Mouse (Mus musculus) CD4-positive, CD25-positive, alpha-beta regulatory T cell, adult 2 months (primary cell): ENCODE measurements around the gene Ccdc83.

Source experiments
- DNase-seq: peaks from one replicate; pipeline ENCODE4 v3.0.0-alpha.2; 2012; ENCODE audit warnings: low read depth, low spot score

Gene Ccdc83

GRCm38 (mm10) chr7:90265289-90265970, at the start of gene Ccdc83:
Gene Ccdc83 (minus strand): TSS chr7:90265777.
- DNase-seq = peak; percentile 87

GRCm38 (mm10) chr7:90313421-90313820, 47.8 kb upstream of the Ccdc83 start:
- no peak for DNase-seq

GRCm38 (mm10) chr7:90312151-90312883, 46.7 kb upstream of the Ccdc83 start:
- DNase-seq = peak; percentile 58

- DNase-seq = no peak
These were observed 42.4 kb upstream of the Ccdc83 start for GRCm38 (mm10) chr7:90308003-90308402.

DNA sequence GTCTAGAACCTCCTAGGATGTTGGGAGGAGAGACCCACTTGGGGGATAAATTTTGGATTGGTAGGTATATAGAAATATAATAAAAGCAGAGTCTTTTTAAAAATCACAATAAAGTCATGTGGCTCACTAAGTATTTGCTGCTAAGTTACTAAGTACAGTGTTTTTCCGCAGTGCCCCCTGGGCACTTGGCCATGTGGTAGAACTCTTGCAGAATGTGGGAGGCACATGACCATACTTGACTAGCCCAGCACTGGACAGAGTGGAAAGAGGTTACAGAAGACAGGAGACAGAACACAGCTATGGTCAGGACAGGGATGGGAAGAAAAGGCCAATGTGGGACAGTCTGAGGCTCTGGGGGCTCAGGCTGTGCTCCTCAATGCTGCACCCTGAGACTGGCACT, 41.4 kb upstream of the Ccdc83 start:
- DNase-seq = no peak

DNA sequence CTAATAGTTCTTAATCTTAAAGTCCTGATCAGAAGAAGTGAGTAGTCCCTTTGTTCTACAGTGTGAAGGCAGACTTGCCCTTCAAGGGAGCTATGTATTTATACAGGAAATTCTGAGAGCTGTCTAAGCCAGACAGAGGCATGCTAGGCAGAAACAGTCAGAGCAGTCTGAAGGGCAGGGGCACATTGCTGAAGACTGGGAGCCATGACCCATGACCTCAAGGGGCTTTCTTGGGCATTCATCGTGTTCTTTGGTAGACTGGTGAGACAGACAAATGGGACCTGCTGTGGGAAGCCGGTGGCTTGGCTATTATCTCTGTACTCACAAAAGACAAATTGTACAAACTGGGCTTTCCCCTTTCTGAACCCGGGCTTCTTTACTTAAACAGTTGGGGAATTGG, 40.5 kb upstream of the Ccdc83 start:
- DNase-seq = peak; percentile 37

- DNase-seq = peak; percentile 70
These were observed 37.3 kb upstream of the Ccdc83 start for GRCm38 (mm10) chr7:90302647-90303552.

DNA sequence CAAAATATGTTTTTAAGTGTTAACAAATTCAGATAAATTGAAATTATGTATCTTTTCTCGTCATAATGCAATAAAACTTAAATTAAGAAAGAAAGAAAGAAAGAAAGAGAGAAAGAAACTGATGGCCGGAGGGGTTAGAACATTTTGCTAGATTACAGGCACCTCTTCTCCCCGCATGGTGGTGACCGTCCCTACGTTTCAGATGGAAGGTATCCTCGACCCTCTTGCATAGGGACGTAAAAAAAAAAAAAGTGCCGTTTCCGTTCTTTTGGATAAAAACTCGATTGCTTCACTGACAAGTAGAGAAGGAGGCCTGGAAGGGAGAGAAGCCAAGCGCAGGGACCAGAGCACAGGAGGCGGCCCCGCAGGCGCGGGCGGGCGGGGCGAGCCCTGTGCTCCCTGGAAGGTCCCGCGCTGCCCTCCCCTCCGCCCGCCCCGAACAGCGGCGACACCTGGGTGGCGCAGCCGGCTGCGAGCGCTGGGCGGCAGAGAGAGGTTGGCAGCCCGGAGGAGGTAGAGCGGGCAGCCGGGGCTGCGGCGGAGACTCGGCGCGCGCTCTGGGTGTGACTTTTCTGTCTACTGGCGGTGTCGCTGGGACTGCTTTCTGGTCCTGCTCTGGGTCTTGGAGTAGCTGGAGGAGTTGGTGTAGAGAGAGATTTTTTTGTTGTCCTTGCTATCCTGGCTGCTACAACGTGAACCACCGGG, 36.5 kb upstream of the Ccdc83 start, which contains the start of gene Sytl2:
Gene Sytl2 (plus strand): TSS at position 311 of the 705 bp plus-strand sequence.
- peak; percentile 86 for DNase-seq

DNA sequence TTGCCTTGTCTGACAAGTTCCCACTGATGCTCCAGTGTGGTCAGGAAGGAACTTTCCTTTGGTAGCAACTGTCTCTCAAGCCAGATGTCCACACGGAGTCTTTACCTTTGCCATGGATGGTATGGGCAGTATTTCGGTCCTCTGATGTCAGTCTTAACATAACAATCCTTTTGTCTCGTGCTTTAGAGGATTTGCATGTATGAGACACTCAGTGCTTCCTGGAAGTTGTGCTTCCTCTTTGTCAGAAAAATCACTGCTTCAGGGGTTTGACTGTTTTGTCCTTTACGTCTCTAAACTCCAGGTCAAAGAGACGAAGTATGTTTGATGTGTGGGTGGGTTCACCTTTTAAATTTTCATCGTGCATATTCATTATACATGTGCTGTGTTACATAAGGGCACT, 26.3 kb upstream of the Ccdc83 start:
- DNase-seq = no peak

- no peak for DNase-seq
These were observed 19.2 kb upstream of the Ccdc83 start for GRCm38 (mm10) chr7:90284793-90285192.

DNA sequence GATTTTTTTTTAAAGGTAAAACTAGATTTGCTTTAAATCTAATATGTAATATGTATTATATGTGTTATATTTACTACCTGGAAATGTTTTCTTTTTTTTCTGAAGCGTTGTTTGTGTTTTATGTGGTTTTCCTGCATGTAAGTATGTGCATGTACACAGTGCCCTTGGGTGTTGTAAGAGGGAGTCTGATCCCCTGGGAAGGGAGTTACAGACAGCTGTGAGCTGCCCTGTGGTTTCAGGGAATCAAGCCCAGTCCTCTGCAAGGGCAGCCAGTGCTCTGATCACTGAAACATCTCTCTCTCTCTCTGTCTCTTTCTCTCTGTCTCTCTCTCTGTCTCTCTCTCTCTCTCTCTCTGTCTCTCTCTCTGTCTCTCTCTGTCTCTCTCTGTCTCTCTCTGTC, 17.2 kb upstream of the Ccdc83 start:
- no peak for DNase-seq

DNA sequence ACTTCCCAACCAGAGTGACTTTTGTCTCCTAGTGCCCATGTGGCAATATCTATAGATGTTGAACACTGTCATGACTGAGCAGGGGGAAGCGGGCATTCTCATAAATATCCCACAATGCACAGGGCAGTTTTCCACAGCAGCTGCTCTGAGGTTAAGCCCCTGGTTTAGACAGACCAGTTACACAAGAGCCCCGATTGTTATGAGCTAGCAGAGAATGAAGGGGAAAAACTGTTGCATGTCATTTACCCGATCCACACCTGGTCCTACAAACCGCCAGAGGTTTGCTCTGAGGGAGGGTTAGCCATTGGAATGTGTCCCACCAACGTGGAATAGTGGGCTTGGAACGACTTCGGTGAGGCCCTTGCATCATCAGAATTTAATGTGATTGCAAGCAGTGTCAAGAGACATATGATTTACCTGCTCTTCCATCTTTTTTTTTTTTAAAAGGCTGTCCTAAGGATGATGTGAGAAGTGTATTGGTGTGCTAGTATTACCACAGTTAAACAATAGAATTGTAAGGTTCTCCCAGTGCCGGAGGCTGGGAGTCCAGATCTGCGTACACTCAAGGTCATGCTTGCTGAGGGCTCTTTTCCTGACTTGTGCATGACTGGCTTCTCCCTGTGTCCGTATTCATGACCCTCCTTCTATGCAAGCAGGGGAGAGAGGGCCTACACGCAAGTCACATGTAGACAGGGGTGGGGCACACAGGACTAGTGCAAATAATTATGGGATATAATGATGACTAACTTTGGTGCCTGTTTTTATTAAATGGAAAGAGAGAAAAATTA, 16.4 kb upstream of the Ccdc83 start:
- no peak for DNase-seq

- DNase-seq = no peak
These were observed 15.3 kb upstream of the Ccdc83 start for GRCm38 (mm10) chr7:90280878-90281277.

- peak; percentile 85 for DNase-seq
These were observed 14.8 kb upstream of the Ccdc83 start for GRCm38 (mm10) chr7:90280274-90280875.

GRCm38 (mm10) chr7:90279136-90279535, 13.6 kb upstream of the Ccdc83 start:
- no peak for DNase-seq

DNA sequence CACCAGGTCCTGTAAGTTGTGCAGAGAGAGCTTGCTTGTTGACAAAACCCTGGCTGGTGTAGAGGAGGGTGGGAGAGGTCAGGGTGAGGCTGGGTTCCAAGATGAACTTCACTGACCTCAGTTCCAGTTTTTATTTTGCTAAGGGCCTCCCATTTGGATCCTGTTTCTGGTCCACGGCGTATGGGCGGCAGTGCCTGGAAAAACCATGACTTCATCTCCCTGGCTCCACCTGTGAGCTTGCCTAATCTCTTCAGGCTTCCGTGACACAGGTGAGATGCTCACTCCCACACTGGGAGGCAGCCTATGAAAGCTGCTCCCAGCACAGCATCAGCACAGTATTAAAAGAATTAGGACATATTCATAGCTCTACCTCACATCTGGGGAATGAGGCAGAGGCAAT, 12.2 kb upstream of the Ccdc83 start:
- DNase-seq = no peak

DNA sequence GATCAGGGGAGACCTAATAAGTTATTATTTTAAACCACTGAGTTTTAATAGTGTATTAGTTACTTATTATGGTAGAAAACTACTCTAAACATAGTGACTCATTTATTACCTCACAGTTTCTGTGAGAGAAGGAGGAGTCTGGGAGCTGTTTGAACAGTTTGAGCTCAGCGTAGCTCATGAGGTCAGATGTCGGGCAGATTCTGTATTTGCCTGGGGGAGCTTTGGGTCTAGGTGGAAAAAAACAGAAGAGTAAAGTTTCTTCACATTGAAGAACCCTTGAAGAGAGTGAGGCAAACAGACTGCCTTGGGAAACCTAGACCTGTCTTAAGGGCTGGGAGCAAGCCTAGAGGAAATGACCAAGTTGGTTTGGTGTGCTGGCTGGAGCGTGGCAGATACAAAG, 11.7 kb upstream of the Ccdc83 start:
- DNase-seq = no peak

DNA sequence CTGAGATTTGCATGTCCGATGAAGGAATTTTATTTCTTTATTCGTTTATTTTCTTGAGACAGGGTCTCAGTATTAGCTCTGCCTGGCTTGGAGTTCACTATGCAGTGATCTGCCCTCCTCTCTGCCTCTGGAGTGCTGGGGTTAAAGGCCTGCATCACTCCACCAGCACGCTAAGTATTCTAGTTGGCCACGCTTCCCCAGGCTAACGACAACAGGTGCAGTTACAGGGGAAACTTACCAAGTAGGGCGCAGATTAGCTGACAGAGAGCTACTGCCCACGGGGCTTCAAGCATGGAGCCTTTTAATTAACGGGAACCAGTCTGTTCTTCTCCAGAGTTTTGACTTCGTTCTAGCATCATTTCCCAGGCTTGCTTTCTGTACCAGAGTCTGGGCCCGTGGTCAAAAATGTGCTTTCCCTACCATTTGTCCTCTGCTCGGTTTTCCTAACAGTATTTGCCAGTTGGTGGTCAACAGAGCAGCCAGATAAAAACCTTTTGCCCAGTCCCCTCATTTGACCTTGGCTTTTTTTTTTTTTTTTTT, 9.1 kb upstream of the Ccdc83 start:
- DNase-seq = no peak

GRCm38 (mm10) chr7:90270141-90270540, 4.6 kb upstream of the Ccdc83 start:
- DNase-seq = no peak
